ENCODE assay signal across 10 mouse cellular contexts in the genomic region with DNA sequence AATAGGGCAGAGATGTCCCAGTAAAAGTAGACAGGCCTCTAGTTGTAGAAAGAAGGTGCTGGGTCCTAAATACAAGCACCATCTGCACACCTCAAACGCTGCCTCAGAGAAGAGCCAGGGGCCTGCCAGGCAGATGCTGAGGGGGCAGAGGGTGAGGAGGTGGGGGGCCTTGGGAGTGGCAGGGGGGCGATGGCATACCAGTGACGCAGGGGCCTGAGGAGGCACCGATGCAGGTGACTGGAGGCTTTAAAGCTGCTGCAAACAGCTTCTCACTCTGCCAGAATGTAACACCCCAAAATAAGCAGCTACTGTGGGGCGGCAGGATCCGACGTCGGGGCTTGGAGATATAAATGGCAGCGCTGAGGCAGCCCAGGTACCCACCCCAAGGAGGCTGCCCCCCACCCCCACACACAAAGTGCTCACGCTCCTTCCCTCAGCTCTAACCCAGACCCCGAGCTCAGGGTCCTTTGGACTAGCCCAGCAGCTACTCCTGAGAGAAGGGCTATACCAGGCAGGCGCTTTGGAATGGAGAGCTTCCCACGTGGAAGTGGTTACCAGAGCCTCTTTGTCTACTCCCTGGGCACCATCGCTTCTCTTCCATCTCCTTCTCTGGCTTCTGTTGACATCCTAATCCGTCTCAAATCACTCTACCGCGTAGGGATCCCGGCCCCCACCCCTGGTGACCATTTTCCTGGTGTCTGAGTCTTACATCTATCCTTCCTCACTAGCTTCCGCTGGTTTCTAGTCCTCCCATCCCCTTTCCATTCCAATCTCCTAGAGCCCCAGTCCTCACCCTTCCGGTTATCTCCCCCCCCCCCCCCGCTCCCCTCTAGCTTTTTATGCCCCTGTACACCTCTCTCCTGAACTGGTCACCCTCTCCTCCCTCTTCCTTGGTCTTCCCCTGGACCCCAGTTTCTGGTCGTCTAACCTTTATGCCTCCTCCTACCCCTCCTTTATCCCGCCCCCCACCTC. TPM values are rescaled to one million over a fixed set of nuclear protein-coding genes. Genes with fewer than 3 reads are reported as not detected.
DNase-seq lines count a peak whose midpoint lies in the region; ATAC-seq and TF ChIP-seq lines count a peak whose summit lies in the region.
"Had no signal": no experiment of that assay in that cellular context is flagged by ENCODE, and none has a peak within 500 bp of the region (broad histone marks: within the 10 kb centered on the region; RNA-seq: fewer than 3 reads in every experiment).

No protein-coding gene starts in this region.

- peak overlapping the region; percentile 61 for H3K4me3 ChIP-seq in embryonic facial prominence, embryonic 14.5 days (ENCODE audit: low read depth, low read length)
- peak overlapping the region; percentile 77 for H3K4me3 ChIP-seq in hindbrain, embryonic 14.5 days (replicated peaks; ENCODE audit: low read length)
- peak overlapping the region; percentile 58 for H3K4me3 ChIP-seq in midbrain, postnatal 0 days (ENCODE audit: low read depth, low read length)

- no peak for TF ChIP-seq CTCF in midbrain, postnatal 0 days (IDR thresholded peaks at IDR 0.05)

- no peaks in the 10 kb centered on the region for H3K9me3 ChIP-seq in embryonic facial prominence, embryonic 14.5 days (ENCODE audit: control insufficient read depth, low read length)
- no peaks in the 10 kb centered on the region for H3K9me3 ChIP-seq in hindbrain, embryonic 14.5 days (ENCODE audit: control insufficient read depth, low read length)
- no peaks in the 10 kb centered on the region for H3K9me3 ChIP-seq in midbrain, postnatal 0 days (ENCODE audit: low read length)

- no peak overlapping the region for H3K9ac ChIP-seq in embryonic facial prominence, embryonic 14.5 days (ENCODE audit: low read depth, low read length)
- H3K9ac ChIP-seq in hindbrain, embryonic 14.5 days: peak overlapping the region; percentile 2; the same call in 1 of the 2 replicates
- H3K9ac ChIP-seq in midbrain, postnatal 0 days (replicated peaks; ENCODE audit: low read length, poor library complexity, severe bottlenecking): peak overlapping the region; percentile 34; the same call in 1 of the 2 replicates
- H3K9ac ChIP-seq: liver, embryonic 14.5 days had no signal

- 10% methylated on average over 20 of the region's 23 CpGs for WGBS in embryonic facial prominence, embryonic 14.5 days
- WGBS in hindbrain, embryonic 14.5 days: 11% methylated on average over 21 of the region's 23 CpGs
- WGBS in midbrain, postnatal 0 days: 12% methylated on average over 20 of the region's 23 CpGs

- H3K4me1 ChIP-seq in embryonic facial prominence, embryonic 14.5 days (ENCODE audit: control insufficient read depth, insufficient read depth, low read length): peaks cover 17% of the 10 kb centered on the region
- H3K4me1 ChIP-seq in hindbrain, embryonic 14.5 days (replicated peaks; ENCODE audit: control insufficient read depth, insufficient read depth, low read length): peaks cover 20% of the 10 kb centered on the region
- H3K4me1 ChIP-seq in midbrain, postnatal 0 days (ENCODE audit: insufficient read depth, low read length): peaks cover 13% of the 10 kb centered on the region; the same call in 1 of the 2 replicates

- ATAC-seq in embryonic facial prominence, embryonic 14.5 days (ENCODE audit: low read depth): no peak
- no peak for ATAC-seq in hindbrain, embryonic 14.5 days (ENCODE audit: low FRiP score)
- 0 out of 2 replicates have a peak, but pooled peaks have one; percentile 3 for ATAC-seq in midbrain, postnatal 0 days (ENCODE audit: low FRiP score)
- ATAC-seq: Patski had no signal

- peak overlapping the region; percentile 93 for H3K4me2 ChIP-seq in embryonic facial prominence, embryonic 14.5 days (ENCODE audit: low read depth, low read length)
- H3K4me2 ChIP-seq in hindbrain, embryonic 14.5 days (replicated peaks): peak overlapping the region; percentile 98
- peak overlapping the region; percentile 96 for H3K4me2 ChIP-seq in midbrain, postnatal 0 days (ENCODE audit: low read depth, low read length, poor library complexity, severe bottlenecking)

- peak; percentile 12 for DNase-seq in layer of hippocampus, adult 11-12 months (ENCODE audit: low spot score)
- DNase-seq in layer of hippocampus, postnatal 36 days: no peak
- DNase-seq in embryonic facial prominence, embryonic 14.5 days (ENCODE audit: low spot score): no peak
- DNase-seq in hindbrain, embryonic 14.5 days (ENCODE audit: low spot score): no peak
- no peak for DNase-seq in midbrain, postnatal 0 days (ENCODE audit: low spot score)
- DNase-seq in cerebellum, postnatal 25 days: no peak
- DNase-seq in cerebellum, adult 9-11 months: no peak
- DNase-seq: cerebellum, adult 11-12 months had no signal

- no peaks in the 10 kb centered on the region for H3K36me3 ChIP-seq in embryonic facial prominence, embryonic 14.5 days (ENCODE audit: control insufficient read depth, insufficient read depth, low read length)
- H3K36me3 ChIP-seq in hindbrain, embryonic 14.5 days (replicated peaks; ENCODE audit: control insufficient read depth, insufficient read depth): no peaks in the 10 kb centered on the region
- H3K36me3 ChIP-seq in midbrain, postnatal 0 days (ENCODE audit: insufficient read depth, low read length): no peaks in the 10 kb centered on the region

- no peak overlapping the region for H3K27ac ChIP-seq in embryonic facial prominence, embryonic 14.5 days (replicated peaks; ENCODE audit: low read depth, low read length)
- H3K27ac ChIP-seq in hindbrain, embryonic 14.5 days: no peak overlapping the region
- no peak overlapping the region for H3K27ac ChIP-seq in midbrain, postnatal 0 days (ENCODE audit: low read depth, low read length)
- H3K27ac ChIP-seq: liver, embryonic 14.5 days had no signal

- H3K27me3 ChIP-seq in embryonic facial prominence, embryonic 14.5 days (replicated peaks; ENCODE audit: control insufficient read depth, insufficient read depth, low read length): peaks cover 79% of the 10 kb centered on the region
- peaks cover 84% of the 10 kb centered on the region for H3K27me3 ChIP-seq in hindbrain, embryonic 14.5 days (ENCODE audit: control insufficient read depth, insufficient read depth, low read length)
- H3K27me3 ChIP-seq in midbrain, postnatal 0 days (ENCODE audit: insufficient read depth, low read length): peaks cover 30% of the 10 kb centered on the region

RNA-seq across cellular contexts. Expression of a gene that starts 1.1 kb away (rescaled TPM):
- total RNA-seq in layer of hippocampus, postnatal 36 days (2021): 10 to 100 TPM; 91.2 to 94.8 TPM
- 2.5 and 3.4 TPM in 2 replicates for polyA plus RNA-seq in embryonic facial prominence, embryonic 14.5 days (2014; fragmentation: Nextera tagmentation; extraction: Ambion mirVana)
- 3.8 and 4.5 TPM in 2 replicates for polyA plus RNA-seq in hindbrain, embryonic 14.5 days (2014; fragmentation: Nextera tagmentation; extraction: Ambion mirVana)
- 7.7 and 11.4 TPM in 2 replicates for total RNA-seq in midbrain, postnatal 0 days (2014; rRNA removed)
- 6.3 and 6.5 TPM in 2 replicates for polyA plus RNA-seq in midbrain, postnatal 0 days (2015; fragmentation: Nextera tagmentation; extraction: Ambion mirVana)

RNA-seq across cellular contexts. Expression of a gene that starts 46.7 kb away (rescaled TPM):
- 1 to 10 TPM in 1 of 2 experiments, under 1 TPM in 1; 0.48 to 1.2 TPM for total RNA-seq in layer of hippocampus, postnatal 36 days (2021)
- polyA plus RNA-seq in embryonic facial prominence, embryonic 14.5 days (2014; fragmentation: Nextera tagmentation; extraction: Ambion mirVana): 14.3 and 17.0 TPM in 2 replicates
- polyA plus RNA-seq in hindbrain, embryonic 14.5 days (2014; fragmentation: Nextera tagmentation; extraction: Ambion mirVana): 1.5 and 1.6 TPM in 2 replicates
- total RNA-seq in midbrain, postnatal 0 days (2014; rRNA removed): 0.99 and 1.8 TPM in 2 replicates
- polyA plus RNA-seq in midbrain, postnatal 0 days (2015; fragmentation: Nextera tagmentation; extraction: Ambion mirVana): 0.34 and 0.46 TPM in 2 replicates

RNA-seq across cellular contexts. Expression of a gene that starts 51.0 kb away (rescaled TPM):
- 1 to 10 TPM in 1 of 2 experiments, under 1 TPM in 1; 0.37 to 2.6 TPM for total RNA-seq in layer of hippocampus, postnatal 36 days (2021)
- polyA plus RNA-seq in embryonic facial prominence, embryonic 14.5 days (2014; fragmentation: Nextera tagmentation; extraction: Ambion mirVana): 36.6 and 38.8 TPM in 2 replicates
- 4.8 and 4.9 TPM in 2 replicates for polyA plus RNA-seq in hindbrain, embryonic 14.5 days (2014; fragmentation: Nextera tagmentation; extraction: Ambion mirVana)
- 1.7 and 2.0 TPM in 2 replicates for total RNA-seq in midbrain, postnatal 0 days (2014; rRNA removed)
- polyA plus RNA-seq in midbrain, postnatal 0 days (2015; fragmentation: Nextera tagmentation; extraction: Ambion mirVana): 1.9 and 2.0 TPM in 2 replicates
- polyA plus RNA-seq: Patski had no signal

RNA-seq across cellular contexts. Expression of a gene that starts 58.6 kb away (rescaled TPM):
- total RNA-seq in layer of hippocampus, postnatal 36 days (2021): 10 to 100 TPM; 45.0 to 48.7 TPM
- polyA plus RNA-seq in embryonic facial prominence, embryonic 14.5 days (2014; fragmentation: Nextera tagmentation; extraction: Ambion mirVana): 55.5 and 55.7 TPM in 2 replicates
- 75.8 and 83.3 TPM in 2 replicates for polyA plus RNA-seq in hindbrain, embryonic 14.5 days (2014; fragmentation: Nextera tagmentation; extraction: Ambion mirVana)
- total RNA-seq in midbrain, postnatal 0 days (2014; rRNA removed): 43.6 and 62.5 TPM in 2 replicates
- polyA plus RNA-seq in midbrain, postnatal 0 days (2015; fragmentation: Nextera tagmentation; extraction: Ambion mirVana): 85.0 and 99.0 TPM in 2 replicates
